Mouse (Mus musculus): Measurements from ENCODE around the gene Snrnp25. TPM values are rescaled to one million over a fixed set of nuclear protein-coding genes. Genes with fewer than 3 reads are reported as not detected.

Gene Snrnp25
- polyA plus RNA-seq, 1 experiment from 2014 or later: 49.9 TPM

GRCm38 (mm10) chr11:32190603-32191110, 14.6 kb upstream of the Snrnp25 start:
- Histone ChIP-seq H3K4me2 (replicated peaks) (no peak overlapping the region), H3K4me1 (replicated peaks; ENCODE audit: control insufficient read depth, insufficient read depth, low read length) (no peaks in the 10 kb centered on the region), H3K36me3 (replicated peaks; ENCODE audit: control insufficient read depth, insufficient read depth) (no peaks in the 10 kb centered on the region), H3K9me3 (ENCODE audit: control insufficient read depth, low read length) (no peaks in the 10 kb centered on the region), H3K27me3 (ENCODE audit: control insufficient read depth, insufficient read depth, low read length) (no peaks in the 10 kb centered on the region), H3K27ac (no peak overlapping the region), H3K9ac (no peak overlapping the region), H3K4me3 (replicated peaks; ENCODE audit: low read length) (no peak overlapping the region)
- WGBS: 70% methylated on average over 13 of the region's 13 CpGs
- ATAC-seq (ENCODE audit: low FRiP score) (no peak; the same call in 1 of the 2 replicates), DNase-seq (ENCODE audit: low spot score) (no peak)

- no peaks in the 10 kb centered on the region for H3K9me3 ChIP-seq (ENCODE audit: control insufficient read depth, low read length)
- no peaks in the 10 kb centered on the region for H3K36me3 ChIP-seq (replicated peaks; ENCODE audit: control insufficient read depth, insufficient read depth)
- H3K27ac ChIP-seq: no peak overlapping the region
- DNase-seq (ENCODE audit: low spot score) (no peak), ATAC-seq (ENCODE audit: low FRiP score) (no peak)
- no peak overlapping the region for H3K4me3 ChIP-seq (replicated peaks; ENCODE audit: low read length)
- no peak overlapping the region for H3K9ac ChIP-seq
- no peak overlapping the region for H3K4me2 ChIP-seq (replicated peaks)
- WGBS: 94% methylated on average over 10 of the region's 10 CpGs
- no peaks in the 10 kb centered on the region for H3K4me1 ChIP-seq (replicated peaks; ENCODE audit: control insufficient read depth, insufficient read depth, low read length)
- no peaks in the 10 kb centered on the region for H3K27me3 ChIP-seq (ENCODE audit: control insufficient read depth, insufficient read depth, low read length)
Measured at GRCm38 (mm10) chr11:32193156-32193555, 12.1 kb upstream of the Snrnp25 start.

GRCm38 (mm10) chr11:32194086-32194485, 11.1 kb upstream of the Snrnp25 start:
- WGBS: 89% methylated on average over 10 of the region's 10 CpGs
- Histone ChIP-seq H3K4me2 (replicated peaks) (no peak overlapping the region), H3K27ac (no peak overlapping the region), H3K36me3 (replicated peaks; ENCODE audit: control insufficient read depth, insufficient read depth) (no peaks in the 10 kb centered on the region), H3K9me3 (ENCODE audit: control insufficient read depth, low read length) (no peaks in the 10 kb centered on the region), H3K4me1 (replicated peaks; ENCODE audit: control insufficient read depth, insufficient read depth, low read length) (no peaks in the 10 kb centered on the region), H3K4me3 (replicated peaks; ENCODE audit: low read length) (no peak overlapping the region), H3K27me3 (ENCODE audit: control insufficient read depth, insufficient read depth, low read length) (no peaks in the 10 kb centered on the region), H3K9ac (no peak overlapping the region)
- ATAC-seq (ENCODE audit: low FRiP score): no peak
- DNase-seq (ENCODE audit: low spot score): no peak

- Histone ChIP-seq H3K4me1 (replicated peaks; ENCODE audit: control insufficient read depth, insufficient read depth, low read length) (no peaks in the 10 kb centered on the region), H3K36me3 (replicated peaks; ENCODE audit: control insufficient read depth, insufficient read depth) (no peaks in the 10 kb centered on the region), H3K9me3 (ENCODE audit: control insufficient read depth, low read length) (no peaks in the 10 kb centered on the region), H3K27ac (no peak overlapping the region), H3K4me3 (replicated peaks; ENCODE audit: low read length) (no peak overlapping the region), H3K27me3 (ENCODE audit: control insufficient read depth, insufficient read depth, low read length) (no peaks in the 10 kb centered on the region), H3K9ac (no peak overlapping the region), H3K4me2 (replicated peaks) (no peak overlapping the region)
- DNase-seq (ENCODE audit: low spot score) (no peak), ATAC-seq (ENCODE audit: low FRiP score) (no peak)
- WGBS: 87% methylated on average over 5 of the region's 5 CpGs
Measured at GRCm38 (mm10) chr11:32194626-32195025, 10.6 kb upstream of the Snrnp25 start.

- H3K4me1 ChIP-seq (replicated peaks; ENCODE audit: control insufficient read depth, insufficient read depth, low read length): no peaks in the 10 kb centered on the region
- H3K9ac ChIP-seq: no peak overlapping the region
- no peak overlapping the region for H3K4me3 ChIP-seq (replicated peaks; ENCODE audit: low read length)
- 24% methylated on average over 11 of the region's 11 CpGs for WGBS
- no peak overlapping the region for H3K4me2 ChIP-seq (replicated peaks)
- no peak for DNase-seq (ENCODE audit: low spot score)
- H3K36me3 ChIP-seq (replicated peaks; ENCODE audit: control insufficient read depth, insufficient read depth): no peaks in the 10 kb centered on the region
- ATAC-seq (ENCODE audit: low FRiP score): no peak
- no peaks in the 10 kb centered on the region for H3K9me3 ChIP-seq (ENCODE audit: control insufficient read depth, low read length)
- H3K27me3 ChIP-seq (ENCODE audit: control insufficient read depth, insufficient read depth, low read length): no peaks in the 10 kb centered on the region
- H3K27ac ChIP-seq: no peak overlapping the region
Measured at GRCm38 (mm10) chr11:32195867-32196540, 9.2 kb upstream of the Snrnp25 start.

- WGBS: 80% methylated on average over 6 of the region's 6 CpGs
- Histone ChIP-seq H3K9ac (no peak overlapping the region), H3K4me2 (replicated peaks) (no peak overlapping the region), H3K4me1 (replicated peaks; ENCODE audit: control insufficient read depth, insufficient read depth, low read length) (no peaks in the 10 kb centered on the region), H3K36me3 (replicated peaks; ENCODE audit: control insufficient read depth, insufficient read depth) (no peaks in the 10 kb centered on the region), H3K27ac (no peak overlapping the region), H3K4me3 (replicated peaks; ENCODE audit: low read length) (no peak overlapping the region), H3K9me3 (ENCODE audit: control insufficient read depth, low read length) (no peaks in the 10 kb centered on the region), H3K27me3 (ENCODE audit: control insufficient read depth, insufficient read depth, low read length) (no peaks in the 10 kb centered on the region)
- ATAC-seq (ENCODE audit: low FRiP score): no peak
- no peak for DNase-seq (ENCODE audit: low spot score)
Measured at GRCm38 (mm10) chr11:32196727-32197126, 8.5 kb upstream of the Snrnp25 start.

- no peaks in the 10 kb centered on the region for H3K9me3 ChIP-seq (ENCODE audit: control insufficient read depth, low read length)
- H3K4me1 ChIP-seq (replicated peaks; ENCODE audit: control insufficient read depth, insufficient read depth, low read length): no peaks in the 10 kb centered on the region
- no peaks in the 10 kb centered on the region for H3K27me3 ChIP-seq (ENCODE audit: control insufficient read depth, insufficient read depth, low read length)
- DNase-seq (ENCODE audit: low spot score) (no peak), ATAC-seq (ENCODE audit: low FRiP score) (no peak)
- no peak overlapping the region for H3K4me2 ChIP-seq (replicated peaks)
- H3K9ac ChIP-seq: no peak overlapping the region
- H3K27ac ChIP-seq: no peak overlapping the region
- 61% methylated on average over 3 of the region's 3 CpGs for WGBS
- no peak overlapping the region for H3K4me3 ChIP-seq (replicated peaks; ENCODE audit: low read length)
- no peaks in the 10 kb centered on the region for H3K36me3 ChIP-seq (replicated peaks; ENCODE audit: control insufficient read depth, insufficient read depth)
Measured at GRCm38 (mm10) chr11:32197766-32198165, 7.4 kb upstream of the Snrnp25 start.

- Histone ChIP-seq H3K9ac (no peak overlapping the region), H3K4me1 (replicated peaks; ENCODE audit: control insufficient read depth, insufficient read depth, low read length) (no peaks in the 10 kb centered on the region), H3K27me3 (ENCODE audit: control insufficient read depth, insufficient read depth, low read length) (no peaks in the 10 kb centered on the region), H3K9me3 (ENCODE audit: control insufficient read depth, low read length) (no peaks in the 10 kb centered on the region), H3K36me3 (replicated peaks; ENCODE audit: control insufficient read depth, insufficient read depth) (no peaks in the 10 kb centered on the region), H3K27ac (no peak overlapping the region), H3K4me3 (replicated peaks; ENCODE audit: low read length) (no peak overlapping the region), H3K4me2 (replicated peaks) (no peak overlapping the region)
- ATAC-seq (ENCODE audit: low FRiP score) (no peak), DNase-seq (ENCODE audit: low spot score) (no peak)
- WGBS: 77% methylated on average over 14 of the region's 14 CpGs
Measured at GRCm38 (mm10) chr11:32198256-32198955, 6.8 kb upstream of the Snrnp25 start.

GRCm38 (mm10) chr11:32199230-32199629, 6.0 kb upstream of the Snrnp25 start:
- no peaks in the 10 kb centered on the region for H3K9me3 ChIP-seq (ENCODE audit: control insufficient read depth, low read length)
- no peak overlapping the region for H3K4me3 ChIP-seq (replicated peaks; ENCODE audit: low read length)
- no peaks in the 10 kb centered on the region for H3K27me3 ChIP-seq (ENCODE audit: control insufficient read depth, insufficient read depth, low read length)
- H3K4me2 ChIP-seq (replicated peaks): no peak overlapping the region
- no peak for DNase-seq (ENCODE audit: low spot score)
- WGBS: 49% methylated on average over 6 of the region's 6 CpGs
- ATAC-seq (ENCODE audit: low FRiP score): no peak
- H3K9ac ChIP-seq: no peak overlapping the region
- no peaks in the 10 kb centered on the region for H3K36me3 ChIP-seq (replicated peaks; ENCODE audit: control insufficient read depth, insufficient read depth)
- no peak overlapping the region for H3K27ac ChIP-seq
- H3K4me1 ChIP-seq (replicated peaks; ENCODE audit: control insufficient read depth, insufficient read depth, low read length): no peaks in the 10 kb centered on the region

All from hindbrain, embryonic 14.5 days (tissue).